Mouse (Mus musculus): ENCODE measurements around the gene Gpalpp1. TPM values are rescaled to one million over a fixed set of nuclear protein-coding genes. Genes with fewer than 3 reads are reported as not detected.

The Gpalpp1 gene
- total and polyA plus RNA-seq, 3 experiments = 18.3 to 18.9 TPM; not detected in 1

DNA sequence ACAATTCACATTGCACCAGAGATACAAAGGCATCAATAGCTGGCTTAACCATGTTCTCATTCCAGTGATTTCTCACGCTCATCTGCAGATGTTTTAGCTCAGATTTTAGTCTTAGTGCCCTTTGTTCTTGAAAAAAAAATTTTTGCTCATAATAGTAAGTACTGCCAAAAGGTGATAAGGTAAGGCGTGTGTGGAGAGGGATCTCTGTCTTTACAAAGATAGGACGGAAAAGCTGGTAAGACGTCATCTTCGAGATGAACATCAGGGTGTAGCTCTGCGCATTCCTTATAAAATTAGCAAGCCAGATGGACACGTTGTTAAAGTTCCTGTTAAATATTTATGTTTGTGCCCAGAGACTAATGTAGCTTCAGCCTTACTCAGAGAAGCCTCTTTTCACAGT lies 35.3 kb upstream of the Gpalpp1 start:
- DNase-seq (ENCODE audit: low read depth, low spot score) = peak; percentile 79
- peak overlapping the region; percentile 81 for H3K27ac ChIP-seq (ENCODE audit: control insufficient read depth, low read depth, low read length)
- peak overlapping the region; percentile 34 for H3K9ac ChIP-seq (ENCODE audit: control insufficient read depth, low read depth, low read length, poor library complexity, severe bottlenecking)
- TF ChIP-seq MAFK (IDR thresholded peaks at IDR 0.05; ENCODE audit: borderline replicate concordance, low read depth, low read length) (peak; percentile 51; the same call in 1 of the 2 replicates), CHD1 (IDR thresholded peaks at IDR 0.05; ENCODE audit: low read depth, low read length) (no peak), USF2 (IDR thresholded peaks at IDR 0.05; ENCODE audit: borderline replicate concordance in 1 of 2, insufficient read depth in 1 of 2, low read depth in 1 of 2, low read length in 2 of 2) (no peak), CHD2 (IDR thresholded peaks at IDR 0.05; ENCODE audit: low read length) (no peak), KAT2A (conservative IDR thresholded peaks at IDR 0.05; ENCODE audit: low read depth, low read length) (no peak; the same call in 1 of the 2 replicates), E2F4 (IDR thresholded peaks at IDR 0.05; ENCODE audit: borderline replicate concordance, low read depth, low read length) (no peak), MXI1 (IDR thresholded peaks at IDR 0.05; ENCODE audit: low read depth, low read length) (peak; percentile 77), POLR2AphosphoS5 (IDR thresholded peaks at IDR 0.05; ENCODE audit: borderline replicate concordance, low read depth, low read length) (no peak), ZKSCAN1 (IDR thresholded peaks at IDR 0.05; ENCODE audit: low read depth, low read length) (no peak), EP300 (IDR thresholded peaks at IDR 0.05; ENCODE audit: low read depth in 1 of 2, low read length in 2 of 2) (peak; percentile 86 to 94), ZNF384 (IDR thresholded peaks at IDR 0.05; ENCODE audit: low read depth, low read length) (peak; percentile 94), RAD21 (IDR thresholded peaks at IDR 0.05; ENCODE audit: low read depth, low read length) (no peak), HCFC1 (IDR thresholded peaks at IDR 0.05; ENCODE audit: low read depth, low read length) (peak; percentile 34; the same call in 1 of the 2 replicates), USF1 (IDR thresholded peaks at IDR 0.05; ENCODE audit: low read depth, low read length) (no peak), SIN3A (IDR thresholded peaks at IDR 0.05; ENCODE audit: low read length) (peak; percentile 76), NELFE (IDR thresholded peaks at IDR 0.05; ENCODE audit: low read depth, low read length) (no peak), TBP (IDR thresholded peaks at IDR 0.05; ENCODE audit: low read depth, low read length) (no peak), MAX (IDR thresholded peaks at IDR 0.05; ENCODE audit: low read length) (peak; percentile 64), ZC3H11A (IDR thresholded peaks at IDR 0.05; ENCODE audit: low read depth, low read length) (no peak), RCOR1 (IDR thresholded peaks at IDR 0.05; ENCODE audit: low read depth, low read length) (peak; percentile 96), JUND (IDR thresholded peaks at IDR 0.05; ENCODE audit: low read depth, low read length) (no peak), ETS1 (IDR thresholded peaks at IDR 0.05; ENCODE audit: low read depth, low read length) (peak; percentile 98), MAZ (IDR thresholded peaks at IDR 0.05; ENCODE audit: low read depth, low read length) (0 out of 2 replicates have a peak, but pooled peaks have one; percentile 60), MYC (IDR thresholded peaks at IDR 0.05; ENCODE audit: low read depth, low read length) (peak; percentile 61; the same call in 1 of the 2 replicates), MYB (IDR thresholded peaks at IDR 0.05; ENCODE audit: low read depth, low read length) (no peak), CTCF (IDR thresholded peaks at IDR 0.05 in 2 of 3, conservative IDR thresholded peaks at IDR 0.05 in 1 of 3; ENCODE audit: control insufficient read depth in 1 of 3, insufficient read depth in 1 of 3, low read depth in 2 of 3, low read length in 3 of 3, poor library complexity in 1 of 3, severe bottlenecking in 1 of 3) (no peak), UBTF (IDR thresholded peaks at IDR 0.05; ENCODE audit: borderline replicate concordance, insufficient read depth, low read depth, low read length) (no peak), TAL1 (IDR thresholded peaks at IDR 0.05; ENCODE audit: low read length) (peak; percentile 90), SMC3 (IDR thresholded peaks at IDR 0.05; ENCODE audit: low read depth, low read length) (no peak), GABPA (IDR thresholded peaks at IDR 0.05; ENCODE audit: low read depth, low read length) (no peak), BHLHE40 (IDR thresholded peaks at IDR 0.05; ENCODE audit: borderline replicate concordance, low read depth, low read length) (peak; percentile 87), MEF2A (IDR thresholded peaks at IDR 0.05; ENCODE audit: extremely low read depth, insufficient replicate concordance, low read depth, low read length, poor library complexity, severe bottlenecking) (peak; percentile 75; the same call in 1 of the 2 replicates), NRF1 (IDR thresholded peaks at IDR 0.05; ENCODE audit: insufficient read depth, low read depth, low read length, poor library complexity, severe bottlenecking) (0 out of 2 replicates have a peak, but pooled peaks have one; percentile 20), POLR2AphosphoS2 (IDR thresholded peaks at IDR 0.05; ENCODE audit: low read length) (no peak), ELF1 (IDR thresholded peaks at IDR 0.05; ENCODE audit: low read depth, low read length) (0 out of 2 replicates have a peak, but pooled peaks have one; percentile 10), POLR2A (IDR thresholded peaks at IDR 0.05; ENCODE audit: control insufficient read depth in 1 of 2, insufficient read depth in 1 of 2, low read depth in 1 of 2, low read length in 2 of 2, poor library complexity in 1 of 2) (no peak), TCF12 (IDR thresholded peaks at IDR 0.05; ENCODE audit: low read depth, low read length) (peak; percentile 96)

More for the DNA sequence above, 35.3 kb upstream of the Gpalpp1 start:
- peaks cover 0 to 26% of the 10 kb centered on the region in 2 experiments; a peak in 2 of 4 replicates for H3K36me3 ChIP-seq (ENCODE audit: control insufficient read depth in 1 of 2, insufficient read depth in 2 of 2, low read length in 2 of 2)
- no peak overlapping the region for H3K4me3 ChIP-seq (ENCODE audit: control insufficient read depth in 1 of 2, insufficient read depth in 1 of 2, low read depth in 2 of 2, low read length in 2 of 2)
- no peaks in the 10 kb centered on the region for H3K27me3 ChIP-seq (ENCODE audit: control insufficient read depth in 1 of 2, insufficient read depth in 2 of 2, low read length in 2 of 2)
- H3K4me1 ChIP-seq (ENCODE audit: control insufficient read depth in 1 of 2, insufficient read depth in 2 of 2, low read length in 2 of 2) = peaks cover 5 to 35% of the 10 kb centered on the region in 2 experiments
- no peaks in the 10 kb centered on the region; the same call in 1 of the 2 replicates for H3K79me2 ChIP-seq (ENCODE audit: control insufficient read depth, insufficient read depth, low read length, poor library complexity)
- no peaks in the 10 kb centered on the region for H3K9me3 ChIP-seq (replicated peaks; ENCODE audit: insufficient read depth, low read length)
